Mouse (Mus musculus) hindbrain, embryonic 16.5 days (tissue): ENCODE measurements at regions not wholly inside any gene's neighbourhood (a gene's known extent, or its start where the extent isn't known, plus 50 kb on each side); places are given as distances from the start of the nearest gene placed in this dataset.

Experiments used
- ATAC-seq: fragments of 200-750 bp; cut with Nextera tagmentation; 2 replicates; pipeline ENCODE4 v1.8.0; 2017; ENCODE audit warnings: moderate TSS enrichment, moderate library complexity
- H3K27ac ChIP-seq: fragments of 300-500 bp; sonication (generic); 2 replicates; pipeline ENCODE4 v1.5.1; 2014; ENCODE audit warnings: low read depth, mild to moderate bottlenecking, control low read depth, low read length, moderate library complexity
- H3K27me3 ChIP-seq: fragments of 300-500 bp; sonication (generic); replicated peaks from 2 replicates; pipeline ENCODE4 v1.6.1; 2014; ENCODE audit warnings: low read length; ENCODE audit not compliant: control insufficient read depth, insufficient read depth
- H3K36me3 ChIP-seq: fragments of 300-500 bp; sonication (generic); 2 replicates; pipeline ENCODE4 v1.6.1; 2014; ENCODE audit warnings: mild to moderate bottlenecking, low read length, moderate library complexity, mixed read lengths; ENCODE audit not compliant: control insufficient read depth, insufficient read depth
- H3K4me1 ChIP-seq: fragments of 300-500 bp; sonication (generic); 2 replicates; pipeline ENCODE4 v1.6.1; 2014; ENCODE audit warnings: low read depth, low read length; ENCODE audit not compliant: control insufficient read depth, insufficient read depth
- H3K4me2 ChIP-seq: fragments of 300-500 bp; sonication (generic); 2 replicates; pipeline ENCODE4 v1.6.1; 2014; ENCODE audit warnings: mild to moderate bottlenecking, low read length, control low read depth, moderate library complexity
- H3K4me3 ChIP-seq: fragments of 300-500 bp; sonication (generic); 2 replicates; pipeline ENCODE4 v1.5.1; 2014; ENCODE audit warnings: mild to moderate bottlenecking, low read length, control low read depth, moderate library complexity
- H3K9ac ChIP-seq: fragments of 300-500 bp; sonication (generic); 2 replicates; pipeline ENCODE4 v1.6.1; 2014; ENCODE audit warnings: low read depth, mild to moderate bottlenecking, control low read depth, low read length, moderate library complexity
- H3K9me3 ChIP-seq: fragments of 300-500 bp; sonication (generic); 2 replicates; pipeline ENCODE4 v1.6.1; 2014; ENCODE audit warnings: mild to moderate bottlenecking, low read length, moderate library complexity; ENCODE audit not compliant: control insufficient read depth
- WGBS: fragments of 180-500 bp; shearing (Covaris S2); extraction: QIAGEN DNeasy Blood & Tissue Kit; methylation state at CpG from one replicate; pipeline ENCODE4 v1.1.7; 2014; 5-methylcytosine and 5-hydroxymethylcytosine counted together

- no peak overlapping the region for H3K4me2 ChIP-seq
- 0 out of 2 replicates have a peak, but pooled peaks cover 2% of the 10 kb centered on the region for H3K9me3 ChIP-seq
- no peak for ATAC-seq
- no peak overlapping the region for H3K9ac ChIP-seq
- no peak overlapping the region for H3K27ac ChIP-seq
- no peaks in the 10 kb centered on the region for H3K27me3 ChIP-seq
- H3K4me3 ChIP-seq: no peak overlapping the region
- no peaks in the 10 kb centered on the region for H3K36me3 ChIP-seq
- no peaks in the 10 kb centered on the region for H3K4me1 ChIP-seq
- WGBS: 78% methylated on average over 10 of the region's 10 CpGs
Observed at GRCm38 (mm10) chr1:133549816-133550215, 60.3 kb downstream of the Snrpe start.

GRCm38 (mm10) chr1:133548971-133549370 lies 61.1 kb downstream of the Snrpe start:
- Histone ChIP-seq H3K36me3 (no peaks in the 10 kb centered on the region), H3K27ac (no peak overlapping the region), H3K9ac (no peak overlapping the region), H3K4me2 (no peak overlapping the region), H3K4me1 (no peaks in the 10 kb centered on the region), H3K9me3 (0 out of 2 replicates have a peak, but pooled peaks cover 2% of the 10 kb centered on the region), H3K27me3 (no peaks in the 10 kb centered on the region), H3K4me3 (no peak overlapping the region)
- 42% methylated on average over 2 of the region's 2 CpGs for WGBS
- no peak for ATAC-seq

GRCm38 (mm10) chr1:133547541-133547940 lies 62.5 kb downstream of the Snrpe start:
- Histone ChIP-seq H3K4me2 (no peak overlapping the region), H3K4me3 (no peak overlapping the region), H3K27me3 (no peaks in the 10 kb centered on the region), H3K36me3 (no peaks in the 10 kb centered on the region), H3K4me1 (no peaks in the 10 kb centered on the region), H3K9ac (no peak overlapping the region), H3K9me3 (no peaks in the 10 kb centered on the region), H3K27ac (no peak overlapping the region)
- WGBS: 81% methylated on average over 3 of the region's 3 CpGs
- ATAC-seq: no peak

- Histone ChIP-seq H3K9ac (no peak overlapping the region), H3K27me3 (no peaks in the 10 kb centered on the region), H3K4me1 (no peaks in the 10 kb centered on the region), H3K4me3 (no peak overlapping the region), H3K36me3 (no peaks in the 10 kb centered on the region), H3K9me3 (no peaks in the 10 kb centered on the region), H3K4me2 (no peak overlapping the region), H3K27ac (no peak overlapping the region)
- 91% methylated on average over 9 of the region's 9 CpGs for WGBS
- no peak for ATAC-seq
Observed at GRCm38 (mm10) chr1:133544996-133545395, 65.1 kb downstream of the Snrpe start.

- Histone ChIP-seq H3K36me3 (no peaks in the 10 kb centered on the region), H3K4me2 (no peak overlapping the region), H3K4me3 (no peak overlapping the region), H3K9ac (no peak overlapping the region), H3K9me3 (peaks cover 3% of the 10 kb centered on the region; the same call in 1 of the 2 replicates), H3K27me3 (no peaks in the 10 kb centered on the region), H3K27ac (no peak overlapping the region), H3K4me1 (no peaks in the 10 kb centered on the region)
- 87% methylated on average over 10 of the region's 10 CpGs for WGBS
- no peak for ATAC-seq
Observed at GRCm38 (mm10) chr1:133543751-133544150, 66.3 kb downstream of the Snrpe start.

GRCm38 (mm10) chr1:133541996-133542775 lies 67.9 kb downstream of the Snrpe start:
- H3K27me3 ChIP-seq: no peaks in the 10 kb centered on the region
- no peak overlapping the region for H3K4me3 ChIP-seq
- no peak overlapping the region for H3K27ac ChIP-seq
- ATAC-seq: no peak
- WGBS: 83% methylated on average over 15 of the region's 15 CpGs
- H3K36me3 ChIP-seq: no peaks in the 10 kb centered on the region
- peaks cover 3% of the 10 kb centered on the region; the same call in 1 of the 2 replicates for H3K9me3 ChIP-seq
- H3K4me2 ChIP-seq: no peak overlapping the region
- no peak overlapping the region for H3K9ac ChIP-seq
- H3K4me1 ChIP-seq: no peaks in the 10 kb centered on the region

GRCm38 (mm10) chr1:133530698-133531097 lies 79.4 kb downstream of the Snrpe start:
- Histone ChIP-seq H3K4me2 (no peak overlapping the region), H3K27ac (no peak overlapping the region), H3K4me1 (no peaks in the 10 kb centered on the region), H3K9ac (no peak overlapping the region), H3K9me3 (no peaks in the 10 kb centered on the region), H3K27me3 (no peaks in the 10 kb centered on the region), H3K4me3 (no peak overlapping the region), H3K36me3 (no peaks in the 10 kb centered on the region)
- ATAC-seq: no peak

- Histone ChIP-seq H3K27me3 (no peaks in the 10 kb centered on the region), H3K9ac (no peak overlapping the region), H3K9me3 (no peaks in the 10 kb centered on the region), H3K36me3 (no peaks in the 10 kb centered on the region), H3K4me2 (no peak overlapping the region), H3K27ac (no peak overlapping the region), H3K4me3 (no peak overlapping the region), H3K4me1 (no peaks in the 10 kb centered on the region)
- no peak for ATAC-seq
- 91% methylated on average over 10 of the region's 10 CpGs for WGBS
Observed at GRCm38 (mm10) chr1:133529817-133530216, 80.3 kb downstream of the Snrpe start.

GRCm38 (mm10) chr1:133527651-133528385 lies 82.3 kb downstream of the Snrpe start:
- Histone ChIP-seq H3K9ac (no peak overlapping the region), H3K4me1 (no peaks in the 10 kb centered on the region), H3K9me3 (no peaks in the 10 kb centered on the region), H3K36me3 (no peaks in the 10 kb centered on the region), H3K4me3 (no peak overlapping the region), H3K27me3 (no peaks in the 10 kb centered on the region), H3K4me2 (no peak overlapping the region), H3K27ac (no peak overlapping the region)
- ATAC-seq: no peak
- 70% methylated on average over 7 of the region's 7 CpGs for WGBS
